Mouse (Mus musculus) cerebellum, adult 2 months (tissue): Measurements from ENCODE around the gene Stab1. TPM values are rescaled to one million over a fixed set of nuclear protein-coding genes. Genes with fewer than 3 reads are reported as not detected.

ENCODE experiments used
- DNase-seq, 2 experiments: peaks; one replicate each; pipeline ENCODE4 v3.0.0; 2021
- H3K27ac ChIP-seq: fragments of 200-500 bp; 2 replicates; pipeline ENCODE4 v1.5.1; 2012; ENCODE audit warnings: low read length, control low read depth, inconsistent platforms; ENCODE audit not compliant: insufficient read depth
- H3K27me3 ChIP-seq: fragments of 200-500 bp; 2 replicates; pipeline ENCODE4 v1.6.1; 2012; ENCODE audit warnings: inconsistent platforms, mild to moderate bottlenecking, low read length, moderate library complexity; ENCODE audit not compliant: control insufficient read depth, insufficient read depth
- H3K4me1 ChIP-seq: fragments of 200-500 bp; 2 replicates; pipeline ENCODE4 v1.6.1; 2011; ENCODE audit warnings: low read length; ENCODE audit not compliant: control insufficient read depth, insufficient read depth
- H3K4me3 ChIP-seq: fragments of 200-500 bp; replicated peaks from 2 replicates; pipeline ENCODE3; 2011; ENCODE audit warnings: mild to moderate bottlenecking, low read depth, low read length, control low read depth; ENCODE audit not compliant: insufficient read depth
- CTCF ChIP-seq: fragments of 200-500 bp; IDR thresholded peaks from 2 replicates; pipeline ENCODE4 v1.5.1; 2011; ENCODE audit warnings: low read depth, mild to moderate bottlenecking, control low read depth, low read length, moderate library complexity, borderline replicate concordance; ENCODE audit not compliant: insufficient read depth
- POLR2A ChIP-seq: fragments of 200-500 bp; IDR thresholded peaks from 2 replicates; pipeline ENCODE4 v1.6.1; 2011; ENCODE audit warnings: low read length, control low read depth, borderline replicate concordance; ENCODE audit not compliant: insufficient read depth
- WGBS: fragments of 180-500 bp; shearing (Covaris S2); methylation state at CpG from one replicate; pipeline ENCODE4 v1.1.7; 2018; 5-methylcytosine and 5-hydroxymethylcytosine counted together
- polyA plus RNA-seq: library from polyadenylated mRNA; depleted of rRNA; stranded (reverse); fragments of >200 nt; gene quantifications from 2 replicates; pipeline ENCODE4 v1.2.3, GENCODE M21; 2012

Gene Stab1
- polyA plus RNA-seq, 1 experiment: 8.6 TPM

DNA sequence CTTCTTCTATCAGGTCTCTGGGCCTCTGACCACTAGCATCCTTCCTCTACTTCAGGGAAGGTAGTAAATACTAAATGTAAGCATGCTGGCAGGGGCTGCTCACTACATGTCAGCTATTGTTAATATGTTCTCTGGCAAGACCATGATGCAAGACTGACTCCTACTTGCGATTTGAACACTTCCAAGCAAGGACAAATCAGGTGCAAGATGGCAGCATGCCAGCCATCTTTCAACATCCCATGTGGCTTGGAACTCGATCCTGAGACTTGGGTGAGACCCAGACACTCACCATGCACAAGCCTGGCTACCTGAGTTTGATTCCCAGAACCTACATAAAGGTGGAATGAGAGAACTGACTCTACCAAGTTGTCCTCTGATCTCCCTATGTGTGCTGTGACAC is 23.5 kb upstream of the Stab1 start:
- H3K4me3 ChIP-seq: no peak overlapping the region
- no peak for TF ChIP-seq POLR2A
- H3K4me1 ChIP-seq: peaks cover 45% of the 10 kb centered on the region
- no peaks in the 10 kb centered on the region for H3K27me3 ChIP-seq
- H3K27ac ChIP-seq: no peak overlapping the region
- DNase-seq: peak in 1 of 2 experiments; percentile 50
- 7% methylated on average over 2 of the region's 2 CpGs for WGBS

- peaks cover 30% of the 10 kb centered on the region for H3K4me1 ChIP-seq
- WGBS: 95% methylated on average over 3 of the region's 3 CpGs
These were observed 20.9 kb upstream of the Stab1 start for GRCm38 (mm10) chr14:31189348-31189747.

DNA sequence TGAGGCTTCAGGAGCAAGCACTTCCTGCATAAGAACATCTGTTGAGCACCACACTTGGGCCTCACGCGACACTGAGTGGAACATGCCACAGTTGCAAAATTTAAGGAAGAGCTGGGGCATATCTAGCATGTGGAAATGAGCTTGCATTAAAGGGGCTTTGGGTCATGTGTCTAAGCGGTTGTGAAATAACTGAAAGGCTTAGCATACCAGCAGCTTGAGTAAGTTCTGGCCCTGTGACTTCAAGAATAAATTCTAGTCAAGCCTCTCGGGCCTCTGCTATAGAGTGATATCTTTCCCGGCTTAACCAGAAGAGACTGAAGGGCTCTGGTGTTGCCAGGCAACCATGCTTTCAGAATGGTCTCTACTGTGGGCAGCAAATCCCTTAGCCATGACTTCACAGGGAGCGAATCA is 20.3 kb upstream of the Stab1 start:
- 55% methylated on average over 6 of the region's 6 CpGs for WGBS
- H3K27me3 ChIP-seq: no peaks in the 10 kb centered on the region
- no peak overlapping the region for H3K4me3 ChIP-seq
- peaks cover 26% of the 10 kb centered on the region for H3K4me1 ChIP-seq
- DNase-seq: no peak
- H3K27ac ChIP-seq: no peak overlapping the region
- no peak for TF ChIP-seq POLR2A
- no peak for TF ChIP-seq CTCF

More at GRCm38 (mm10) chr14:31189348-31189747, 20.9 kb upstream of the Stab1 start:
- no peak overlapping the region for H3K4me3 ChIP-seq
- no peak for TF ChIP-seq POLR2A
- TF ChIP-seq CTCF: no peak
- no peaks in the 10 kb centered on the region for H3K27me3 ChIP-seq
- no peak overlapping the region for H3K27ac ChIP-seq
- no peak for DNase-seq

DNA sequence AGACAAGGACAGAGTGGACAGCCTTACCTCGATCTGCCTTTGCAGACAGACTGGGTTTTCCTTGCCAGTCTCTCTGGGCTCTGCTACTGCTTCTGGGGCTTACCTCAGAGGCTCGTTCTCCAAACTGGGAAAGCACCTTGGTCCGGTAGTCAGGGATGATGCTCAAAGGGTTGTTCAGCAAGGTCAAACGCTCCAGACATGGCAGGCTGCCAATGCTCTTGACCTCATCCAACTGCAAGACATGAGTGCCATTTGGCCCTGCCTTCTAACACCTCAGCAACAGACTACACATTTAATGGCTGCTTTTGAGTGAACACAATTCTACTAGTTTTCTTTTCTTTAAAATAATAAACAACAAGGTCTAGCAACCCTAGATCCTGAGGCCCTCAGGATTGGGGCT is 18.2 kb upstream of the Stab1 start:
- Histone ChIP-seq H3K27me3 (no peaks in the 10 kb centered on the region), H3K4me1 (peaks cover 12% of the 10 kb centered on the region), H3K4me3 (no peak overlapping the region), H3K27ac (no peak overlapping the region)
- TF ChIP-seq CTCF (no peak), POLR2A (no peak)
- 27% methylated on average over 4 of the region's 4 CpGs for WGBS
- peak in 1 of 2 experiments; percentile 36 for DNase-seq

GRCm38 (mm10) chr14:31184195-31184594 is 15.8 kb upstream of the Stab1 start:
- no peak for DNase-seq
- 92% methylated on average over 12 of the region's 12 CpGs for WGBS
- Histone ChIP-seq H3K4me3 (no peak overlapping the region), H3K4me1 (peaks cover 9% of the 10 kb centered on the region), H3K27me3 (no peaks in the 10 kb centered on the region), H3K27ac (no peak overlapping the region)
- no peak for TF ChIP-seq POLR2A
- TF ChIP-seq CTCF: no peak

- peaks cover 9% of the 10 kb centered on the region for H3K4me1 ChIP-seq
- no peak overlapping the region for H3K4me3 ChIP-seq
- no peaks in the 10 kb centered on the region for H3K27me3 ChIP-seq
- WGBS: 83% methylated on average over 5 of the region's 5 CpGs
- TF ChIP-seq CTCF (no peak), POLR2A (no peak)
- H3K27ac ChIP-seq: no peak overlapping the region
- DNase-seq: no peak
These were observed 15.1 kb upstream of the Stab1 start for GRCm38 (mm10) chr14:31183541-31183940.

DNA sequence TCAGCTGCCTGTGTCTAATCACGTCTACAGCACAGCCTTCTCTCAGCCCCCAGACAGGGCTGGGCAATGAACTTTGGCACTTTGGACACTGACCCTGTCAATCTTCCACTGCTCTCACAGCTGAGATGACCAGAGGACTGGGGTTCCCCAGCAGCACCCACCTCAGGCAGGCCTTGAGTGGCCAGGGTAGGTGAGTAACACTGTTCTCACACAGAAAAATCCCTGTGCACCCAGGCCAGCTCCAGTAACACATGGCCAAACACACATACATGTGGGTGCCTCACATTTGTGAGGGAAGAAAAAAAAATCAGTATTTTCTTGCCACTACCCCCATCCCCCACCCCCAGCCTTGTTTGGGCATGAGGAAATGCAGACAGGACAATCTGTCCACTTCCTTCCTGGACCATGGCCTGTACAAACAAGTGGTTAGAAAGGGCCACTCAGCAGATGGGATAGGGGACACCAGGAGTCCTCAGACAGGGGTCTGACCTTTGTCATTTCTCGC is 14.4 kb upstream of the Stab1 start:
- 65% methylated on average over 2 of the region's 2 CpGs for WGBS
- no peak overlapping the region for H3K4me3 ChIP-seq
- no peak for DNase-seq
- peaks cover 9% of the 10 kb centered on the region for H3K4me1 ChIP-seq
- no peaks in the 10 kb centered on the region for H3K27me3 ChIP-seq
- H3K27ac ChIP-seq: no peak overlapping the region
- TF ChIP-seq POLR2A (no peak), CTCF (no peak)

DNA sequence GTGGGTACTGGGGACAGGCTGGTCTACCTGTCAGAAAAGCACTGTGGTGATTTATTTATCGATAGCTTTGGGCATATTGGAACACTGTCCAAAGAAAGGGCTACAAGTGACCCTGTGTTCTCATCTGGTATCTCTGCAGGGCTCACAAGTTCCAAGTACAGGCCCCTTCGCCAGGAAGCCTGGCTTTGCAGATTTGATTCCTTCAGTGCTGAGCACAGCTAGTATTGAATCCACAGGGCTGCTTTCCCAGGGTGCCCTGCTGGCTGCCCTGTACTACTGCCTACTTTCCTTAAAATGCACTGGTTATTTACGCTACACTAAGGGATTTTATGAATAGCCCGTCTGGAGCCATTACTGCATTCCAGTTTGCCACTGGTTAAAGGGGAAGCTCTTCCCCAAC is 13.1 kb upstream of the Stab1 start:
- Histone ChIP-seq H3K4me3 (no peak overlapping the region), H3K4me1 (peaks cover 15% of the 10 kb centered on the region), H3K27ac (no peak overlapping the region), H3K27me3 (no peaks in the 10 kb centered on the region)
- DNase-seq: no peak
- WGBS: 54% methylated on average over 4 of the region's 4 CpGs
- no peak for TF ChIP-seq CTCF
- TF ChIP-seq POLR2A: no peak
